ENCODE assay signal across 8 mouse cellular contexts in the genomic region with DNA sequence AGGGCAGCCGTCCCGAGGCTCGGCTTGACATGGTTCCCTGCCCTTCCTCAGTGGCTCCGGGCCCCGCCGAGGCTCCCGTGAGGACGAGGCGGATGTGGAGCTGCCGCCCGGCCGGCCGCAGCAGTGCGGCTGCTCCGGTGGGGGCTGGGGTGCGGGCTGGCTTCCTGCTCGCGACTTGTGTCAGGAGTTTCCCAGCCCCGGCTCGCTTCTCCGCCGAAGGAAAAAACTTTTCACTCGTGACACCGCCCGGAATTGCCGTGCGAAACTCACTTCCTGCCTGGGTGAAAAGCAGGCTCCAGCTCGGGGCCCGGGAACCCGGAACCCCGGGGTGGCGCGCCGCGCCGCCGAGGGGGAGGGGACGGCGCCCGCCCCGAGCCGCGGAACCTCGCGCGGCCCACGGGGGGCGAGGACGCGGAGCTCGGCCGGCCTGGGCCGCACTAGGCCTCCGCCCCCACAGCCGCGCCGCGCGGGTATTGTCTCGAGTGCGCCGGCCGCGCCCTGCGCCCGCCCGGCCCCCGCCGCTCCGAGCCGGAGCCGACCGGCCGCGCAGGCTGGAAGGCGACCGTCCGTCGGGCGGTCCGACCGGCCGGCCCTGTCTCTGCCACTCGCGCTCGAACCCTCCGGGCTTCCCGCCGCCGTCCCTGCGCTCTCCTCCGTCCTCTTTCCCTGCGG. TPM values are rescaled to one million over a fixed set of nuclear protein-coding genes. Genes with fewer than 3 reads are reported as not detected.
A peak's percentile ranks its signal among the peaks of the same experiment; 100 is the strongest.
DNase-seq lines count a peak whose midpoint lies in the region; ATAC-seq and TF ChIP-seq lines count a peak whose summit lies in the region.

A gene (minus strand): TSS at position 254 of the 672 bp plus-strand sequence.

- H3K27ac ChIP-seq in ES-E14 (ENCODE audit: insufficient read depth, low read depth, low read length, poor library complexity, severe bottlenecking), result no peak within 1 kb of the TSS; the same call in 1 of the 2 replicates
- H3K27ac ChIP-seq in lung, embryonic 16.5 days (ENCODE audit: low read length), result peak within 1 kb of the TSS; percentile 100

- in situ Hi-C loops in ES-E14 (cut with MboI; ENCODE audit: low sequenced_read_pairs in 2 of 2, unreplicated experiment in 2 of 2), result no loop called here

- ATAC-seq in lung, embryonic 16.5 days (ENCODE audit: low read depth), result peak; percentile 77

- H3K27me3 ChIP-seq in lung, embryonic 16.5 days (ENCODE audit: control insufficient read depth, insufficient read depth, low read depth, low read length), result no peaks in the 10 kb centered on the region

- H3K9ac ChIP-seq in ES-E14 (ENCODE audit: insufficient read depth, low read depth, low read length, poor library complexity, severe bottlenecking), result peak within 1 kb of the TSS; percentile 83
- H3K9ac ChIP-seq in lung, embryonic 16.5 days (ENCODE audit: low read length), result peak within 1 kb of the TSS; percentile 100

- under 1% methylated on average over 50 of the region's 93 CpGs for WGBS in lung, embryonic 16.5 days

- H3K4me2 ChIP-seq in lung, embryonic 16.5 days (ENCODE audit: low read depth, low read length), result peak within 1 kb of the TSS; percentile 72

- H3K9me3 ChIP-seq in ES-E14 (ENCODE audit: control insufficient read depth, insufficient read depth, low read depth, low read length), result no peaks in the 10 kb centered on the region
- H3K9me3 ChIP-seq in lung, embryonic 16.5 days (ENCODE audit: control insufficient read depth, low read length), result no peaks in the 10 kb centered on the region

- peak within 1 kb of the TSS; percentile 75 to 90 for H3K4me3 ChIP-seq in ES-E14 (ENCODE audit: insufficient read depth in 1 of 2, low read depth in 1 of 2, low read length in 2 of 2, poor library complexity in 1 of 2, severe bottlenecking in 1 of 2)
- H3K4me3 ChIP-seq in lung, embryonic 16.5 days (ENCODE audit: low read length), result peak within 1 kb of the TSS; percentile 94

- peak; percentile 22 for DNase-seq in ES-E14 (ENCODE audit: low read depth, low spot score)
- peak; percentile 15 for DNase-seq in cerebellum, adult 8-10 months
- DNase-seq in forelimb bud, embryonic 11.5 days (ENCODE audit: low read depth, low spot score), result peak; percentile 54
- DNase-seq in heart, postnatal 4 days, result peak; percentile 84
- DNase-seq in layer of hippocampus, adult 9-11 months, result peak; percentile 79
- peak; percentile 68 for DNase-seq in ovary, adult 18-20 months (ENCODE audit: low spot score)
- DNase-seq in thymus, postnatal 10 days (ENCODE audit: low spot score in 2 of 2), result peak; percentile 73 to 78

- no peaks in the 10 kb centered on the region for H3K36me3 ChIP-seq in ES-E14 (ENCODE audit: control insufficient read depth, insufficient read depth, low read length, poor library complexity, severe bottlenecking)
- no peaks in the 10 kb centered on the region for H3K36me3 ChIP-seq in lung, embryonic 16.5 days (ENCODE audit: control insufficient read depth, insufficient read depth, low read length)

- peaks cover 0 to 6% of the 10 kb centered on the region in 2 experiments; a peak in 1 of 4 replicates for H3K4me1 ChIP-seq in ES-E14 (ENCODE audit: control insufficient read depth in 2 of 2, insufficient read depth in 2 of 2, low read length in 2 of 2, poor library complexity in 1 of 2)
- H3K4me1 ChIP-seq in lung, embryonic 16.5 days (replicated peaks; ENCODE audit: control insufficient read depth, insufficient read depth, low read length), result peaks cover 13% of the 10 kb centered on the region

TF ChIP-seq in ES-E14, 5 proteins besides CTCF, POLR2A, EP300 and RAD21:
- TF ChIP-seq HCFC1 (IDR thresholded peaks at IDR 0.05; ENCODE audit: borderline replicate concordance, insufficient read depth, low read length) (no peak), ZNF384 (IDR thresholded peaks at IDR 0.05; ENCODE audit: low read depth, low read length) (no peak), ZC3H11A (IDR thresholded peaks at IDR 0.05; ENCODE audit: borderline replicate concordance, low read depth, low read length) (no peak), CHD2 (IDR thresholded peaks at IDR 0.05; ENCODE audit: low read depth, low read length) (no peak), MAFK (IDR thresholded peaks at IDR 0.05; ENCODE audit: insufficient read depth, low read depth, low read length) (no peak)
TF ChIP-seq in ES-E14: peak in this region for 0.

RNA-seq across cellular contexts. Expression of the gene that starts here (rescaled TPM):
- total RNA-seq in ES-E14 (2012; rRNA removed), result 6.8 and 10.6 TPM in 2 replicates
- total RNA-seq in heart, postnatal 4 days (2021), result 10 to 100 TPM; 82.6 to 85.9 TPM
- 16.8 and 17.2 TPM in 2 replicates for polyA plus RNA-seq in lung, embryonic 16.5 days (2015; fragmentation: Nextera tagmentation; extraction: Ambion mirVana)

Comparison
In these comparisons a context has a peak if more than half of its experiments do, and no peak if none do; other contexts are left out.
1. DNase-seq: peak in every context shown above with its lines; median percentile 84 in heart, postnatal 4 days; 79 in layer of hippocampus, adult 9-11 months; 76 in thymus, postnatal 10 days; 68 in ovary, adult 18-20 months; 54 in forelimb bud, embryonic 11.5 days; 22 in ES-E14; 15 in cerebellum, adult 8-10 months.